Mouse (Mus musculus) adrenal gland, adult 2 months (tissue): ENCODE results near the gene Unc80. TPM values are rescaled to one million over a fixed set of nuclear protein-coding genes. Genes with fewer than 3 reads are reported as not detected.
A peak's percentile ranks its signal among the peaks of the same experiment; 100 is the strongest.

Experiments used
- DNase-seq: peaks from one replicate; pipeline ENCODE4 v3.0.0; 2021
- long read RNA-seq: library from polyadenylated mRNA; stranded (forward); transcript quantifications from one replicate; pipeline ENCODE4 v2.0.0, GENCODE M21; 2021
- polyA plus RNA-seq: library from polyadenylated mRNA; depleted of rRNA; stranded (reverse); fragments of >200 nt; gene quantifications from 2 replicates; pipeline ENCODE4 v1.2.3, GENCODE M21; 2012; rRNA removed
- total RNA-seq, 2 experiments: library from RNA; stranded (reverse); gene quantifications; 2 replicates each; pipeline ENCODE4 v1.2.3; 2021

The Unc80 gene
- 10 to 100 TPM in 1 of 2 experiments, 1 to 10 TPM in 1; 9.6 to 11.9 TPM for total RNA-seq
- 0.87 and 1.2 TPM in 2 replicates for polyA plus RNA-seq
- long read RNA-seq, result 0 reads

DNA sequence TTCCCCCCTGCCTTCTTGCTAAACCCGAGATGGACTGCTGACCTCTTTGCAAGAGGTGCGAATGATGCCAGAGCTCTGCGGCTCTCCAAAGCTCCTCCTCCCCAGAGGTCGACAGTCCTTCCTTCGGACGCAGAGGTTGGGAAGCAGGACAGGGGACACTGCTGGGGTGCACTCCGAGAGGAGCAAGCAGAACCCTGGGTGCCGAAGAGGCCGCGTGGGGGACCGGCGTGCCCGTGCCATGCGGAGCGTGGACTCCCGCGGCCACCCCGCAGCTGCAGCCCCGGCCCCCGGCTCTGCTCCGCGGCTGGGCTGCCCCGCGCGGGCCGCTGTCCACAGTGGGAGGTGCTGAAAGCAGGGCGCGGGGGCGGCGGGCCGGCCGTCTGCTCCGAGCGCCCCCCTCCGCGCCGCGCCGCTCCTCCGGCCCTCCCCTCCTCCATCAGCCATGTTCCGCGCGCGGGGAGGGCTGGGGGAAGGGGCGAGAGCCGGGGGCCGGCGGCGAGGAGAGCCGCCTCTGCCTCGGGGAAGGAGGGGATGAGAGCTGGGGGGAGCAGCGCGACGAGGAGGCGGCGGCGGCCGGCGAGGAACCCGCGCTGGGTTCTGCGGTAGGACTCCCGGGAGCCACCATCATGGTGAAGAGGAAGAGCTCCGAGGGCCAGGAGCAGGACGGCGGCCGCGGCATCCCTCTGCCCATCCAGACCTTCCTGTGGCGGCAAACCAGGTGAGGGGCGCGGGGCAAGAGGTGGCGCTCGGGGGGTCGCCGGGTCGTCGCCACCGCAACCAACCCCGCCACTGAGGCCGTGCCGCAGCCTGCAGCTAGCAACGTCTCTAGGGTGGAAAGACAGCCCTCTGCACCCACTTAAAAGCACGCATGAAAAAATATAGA lies at the start of gene Unc80:
Unc80 (plus strand) TSS at position 547 of the 883 bp plus-strand sequence.
- peak; percentile 75 for DNase-seq

DNA sequence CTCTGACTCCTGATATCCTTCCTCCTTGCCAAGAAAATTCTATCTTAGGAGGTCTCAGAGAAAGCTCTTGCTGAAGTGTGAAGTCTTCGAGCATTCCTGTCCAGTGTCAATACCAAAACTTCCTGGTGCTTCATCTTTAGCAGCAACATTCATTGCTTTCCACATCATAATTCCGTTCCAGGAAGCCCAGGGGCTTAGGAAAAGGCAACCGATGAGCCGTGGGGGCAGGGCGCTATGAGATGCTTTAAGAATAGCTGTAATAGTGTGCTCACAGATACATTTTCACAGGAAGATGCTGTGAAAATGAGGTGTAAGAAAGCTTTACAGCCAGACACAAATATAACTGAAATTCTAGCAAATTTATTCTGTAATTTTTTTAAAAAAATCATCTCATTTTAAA lies 42.1 kb upstream of the Unc80 start:
- DNase-seq, result no peak

DNA sequence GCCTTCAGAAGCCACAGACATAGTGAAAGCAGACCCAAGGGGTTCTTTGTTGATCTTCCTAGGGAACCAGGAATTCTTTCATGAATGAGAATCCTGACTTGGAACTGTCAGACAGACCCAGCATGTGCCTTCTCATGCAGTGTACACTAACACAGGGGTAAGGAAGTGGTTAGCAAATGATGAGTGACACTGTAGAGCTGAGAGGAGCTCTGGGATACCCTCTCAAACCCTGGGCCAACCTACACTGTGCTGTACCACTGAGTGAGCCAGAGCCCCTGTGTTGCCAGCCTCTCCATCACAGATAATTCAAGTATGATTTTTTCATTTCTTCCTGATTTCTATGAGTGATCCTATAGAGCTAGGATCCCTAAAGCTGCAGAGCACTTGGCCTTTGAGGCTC lies 37.2 kb upstream of the Unc80 start:
- DNase-seq, result no peak

DNA sequence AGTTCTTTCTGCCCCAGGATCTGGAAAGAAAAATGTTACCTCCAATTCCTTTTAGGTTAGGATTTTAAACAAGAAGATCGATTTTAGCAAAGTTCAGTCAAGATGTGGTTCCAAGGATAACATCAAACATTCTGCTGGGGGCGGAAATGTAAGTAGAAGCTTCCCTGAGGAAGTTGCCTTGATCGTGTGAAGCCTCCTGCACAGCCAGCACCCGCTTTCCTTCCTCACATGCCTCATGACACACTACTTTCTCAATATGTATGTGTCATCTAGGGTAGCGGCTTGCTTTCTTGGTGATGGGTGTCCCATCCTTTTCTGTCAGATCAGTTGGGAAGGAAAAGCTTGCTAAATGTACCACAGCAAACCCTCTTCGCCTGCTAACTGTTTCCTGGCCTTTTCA lies 36.7 kb upstream of the Unc80 start:
- no peak for DNase-seq

DNA sequence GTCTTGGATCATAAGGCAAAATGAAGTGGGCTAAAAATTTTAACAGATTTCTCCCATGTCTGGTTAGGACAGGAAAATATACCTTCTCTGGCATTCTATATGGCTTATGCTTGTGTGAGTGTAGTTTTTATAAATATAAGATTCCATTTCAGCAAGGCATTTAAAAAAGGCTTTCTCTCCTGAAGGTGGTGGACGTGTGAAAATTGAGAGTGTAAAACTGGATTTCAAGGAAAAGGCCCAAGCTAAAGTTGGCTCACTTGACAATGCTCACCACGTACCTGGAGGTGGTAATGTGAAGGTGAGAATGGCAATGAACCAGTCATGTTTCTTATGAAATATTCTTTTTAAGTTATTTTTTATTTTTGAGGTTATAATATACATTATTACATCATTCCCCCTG lies 30.1 kb upstream of the Unc80 start:
- no peak for DNase-seq

DNA sequence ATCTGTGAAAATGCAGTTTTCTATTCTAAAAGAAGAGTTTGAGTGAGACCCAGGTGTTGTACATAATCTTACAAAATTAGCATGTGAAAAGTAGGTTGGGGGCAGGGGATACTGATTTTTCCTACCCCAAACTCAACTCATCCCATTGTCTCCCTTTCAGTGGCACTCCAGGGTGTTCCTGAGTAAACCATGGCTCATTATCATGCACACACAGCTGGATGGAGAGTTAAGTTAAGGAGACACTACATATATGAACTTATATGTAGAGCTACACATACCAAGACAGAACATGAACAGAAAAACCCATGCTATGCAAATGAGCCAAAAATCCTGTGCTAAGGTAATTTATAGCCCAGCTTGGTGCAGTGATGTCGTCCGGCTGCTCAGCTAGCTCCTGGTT lies 25.2 kb upstream of the Unc80 start:
- no peak for DNase-seq

DNA sequence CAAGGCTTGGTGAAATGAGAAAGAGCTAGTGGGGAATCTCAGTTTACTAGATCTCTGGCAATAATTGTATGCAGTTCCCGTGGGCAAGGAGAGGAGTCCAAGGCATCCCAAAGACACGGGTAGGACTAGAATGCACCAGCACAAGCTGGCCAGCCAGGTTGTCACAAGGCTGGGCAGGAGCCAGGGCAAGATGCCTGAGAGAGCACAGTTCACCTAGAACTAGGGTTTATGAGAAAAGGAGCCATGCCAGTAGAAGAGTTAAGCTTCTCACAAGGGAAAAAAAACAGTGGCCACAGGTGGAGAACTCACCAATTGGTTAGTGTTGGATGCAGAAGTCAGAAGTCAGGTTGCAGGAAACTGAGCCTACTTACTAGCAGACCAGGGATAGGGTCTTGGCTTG lies 18.7 kb upstream of the Unc80 start:
- DNase-seq, result no peak

DNA sequence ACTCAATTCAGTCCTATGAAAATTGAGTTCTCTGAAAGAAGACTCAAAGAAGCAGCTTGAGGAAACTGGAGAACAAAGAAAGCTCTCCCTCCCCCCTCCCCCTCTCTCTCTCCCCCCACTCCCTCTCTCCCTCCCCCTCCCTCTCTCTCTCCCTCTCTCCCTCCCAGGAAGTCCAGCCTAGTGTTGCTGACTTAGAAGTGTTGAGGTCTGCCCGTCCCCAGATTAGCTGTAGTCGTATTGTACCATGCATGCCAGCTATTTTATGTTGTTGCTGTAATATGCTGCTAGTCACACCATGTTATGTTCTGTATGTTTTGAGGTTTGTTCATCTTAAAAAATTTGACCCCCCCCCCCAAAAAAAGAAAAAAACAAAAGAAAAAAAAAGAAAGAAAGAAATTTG lies 11.6 kb upstream of the Unc80 start:
- DNase-seq, result no peak

DNA sequence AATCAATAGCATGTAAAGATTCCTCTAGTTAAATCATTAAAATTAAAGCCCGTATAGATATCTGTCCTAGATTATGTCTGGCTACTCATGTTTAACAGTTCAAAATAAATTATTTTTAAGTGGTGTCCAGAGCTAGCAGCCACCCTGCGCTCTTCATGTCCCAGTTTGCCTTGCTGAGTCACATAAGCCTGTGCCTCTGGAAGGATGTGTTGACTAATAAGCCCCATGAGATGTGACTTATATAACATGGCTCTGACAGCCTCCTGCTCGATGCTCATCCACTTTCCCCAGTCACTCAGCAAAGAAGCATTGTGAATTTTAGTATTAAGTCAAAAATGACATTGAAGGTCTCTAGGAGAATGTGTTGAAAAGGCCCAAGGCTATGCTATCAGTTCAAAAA lies 10.4 kb upstream of the Unc80 start:
- no peak for DNase-seq

DNA sequence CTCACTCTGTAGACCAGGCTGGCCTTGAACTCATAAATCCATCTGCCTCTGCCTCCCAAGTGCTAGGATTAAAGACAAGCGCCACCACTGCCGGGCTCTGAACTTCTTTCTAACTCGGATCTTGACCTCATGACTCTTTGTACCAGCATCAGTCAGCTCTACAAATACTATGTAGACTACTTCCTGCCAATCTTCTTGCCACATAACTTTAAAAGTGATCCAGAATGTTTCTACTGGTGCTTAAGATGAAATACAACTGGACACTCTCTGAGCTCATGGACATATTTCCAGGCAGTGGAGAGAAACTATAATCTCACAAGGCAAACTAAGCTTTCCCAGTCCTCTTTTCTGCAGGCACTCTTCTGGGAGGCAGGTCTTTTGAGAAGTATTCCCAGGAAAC lies 8.8 kb upstream of the Unc80 start:
- DNase-seq, result no peak

DNA sequence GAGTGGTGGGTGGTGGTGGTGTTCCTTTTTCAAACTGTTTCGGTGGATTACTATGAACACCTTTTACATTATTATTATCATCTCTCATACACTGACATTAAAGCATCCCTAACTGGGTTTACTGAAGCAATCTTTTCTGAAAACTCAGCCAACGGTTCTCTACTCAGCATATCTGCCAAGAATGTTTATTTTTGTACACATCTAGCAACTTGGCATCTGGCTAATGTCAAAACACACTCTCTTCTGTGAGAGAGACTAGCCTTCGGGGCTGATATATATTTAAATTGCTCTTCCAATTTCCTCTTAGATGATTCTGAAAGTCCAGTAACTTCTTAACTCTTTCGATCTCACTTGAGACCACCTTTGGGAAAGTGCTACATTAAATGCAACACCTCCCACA lies 7.3 kb upstream of the Unc80 start:
- no peak for DNase-seq

DNA sequence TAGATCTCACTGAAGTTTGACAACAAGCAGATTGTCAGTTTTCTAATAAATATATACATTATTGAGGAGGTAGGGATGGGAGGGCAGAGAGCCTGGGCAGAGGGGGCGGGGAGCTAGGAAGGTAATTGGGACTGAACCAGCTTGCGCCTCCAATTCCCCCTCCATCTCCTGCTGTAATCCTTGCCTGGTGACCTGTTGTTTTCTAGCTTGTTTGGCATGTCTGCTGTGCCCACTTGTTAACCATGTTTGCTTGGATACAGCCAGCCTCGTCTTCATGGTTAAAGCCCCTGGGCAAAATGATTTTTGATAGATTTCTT lies 495 bp downstream of the Unc80 start:
- no peak for DNase-seq

DNA sequence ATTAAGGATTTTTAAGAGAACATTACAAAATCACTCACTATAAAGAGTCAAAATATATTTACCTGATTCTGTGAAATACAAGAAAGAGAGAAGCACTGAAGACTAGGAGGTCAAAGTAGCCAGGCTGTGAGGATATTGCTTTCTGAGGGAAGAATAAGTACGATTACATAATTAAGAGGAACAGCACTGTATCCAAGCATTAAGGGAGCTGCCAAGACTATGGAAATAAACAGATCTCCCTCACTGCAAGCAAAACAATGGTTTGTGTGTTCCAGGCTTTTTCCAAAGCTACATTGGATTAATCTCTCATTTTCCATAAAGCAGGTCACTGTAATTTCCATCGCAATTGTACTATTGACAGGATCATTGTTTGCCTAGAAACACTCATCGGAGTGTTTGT lies 14.6 kb downstream of the Unc80 start:
- DNase-seq, result no peak

DNA sequence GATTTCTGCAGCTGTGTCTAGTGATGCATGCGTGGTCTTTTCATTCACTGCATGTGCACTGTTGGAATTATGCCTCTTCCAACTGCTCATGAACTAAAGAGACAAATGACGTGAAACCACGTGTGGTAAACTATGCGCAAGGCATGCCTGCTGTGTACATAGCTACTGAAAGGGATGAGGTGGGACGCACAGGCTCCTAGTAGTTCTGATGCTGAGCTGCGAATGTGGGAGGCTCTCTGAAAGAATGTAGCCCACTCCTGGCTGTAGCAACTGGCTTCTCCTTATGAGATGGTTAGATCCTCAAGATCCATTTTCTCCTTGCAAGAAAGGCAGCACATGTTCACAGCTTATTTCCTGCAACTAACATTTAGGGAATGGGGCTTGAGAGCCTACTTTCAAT lies 24.9 kb downstream of the Unc80 start:
- no peak for DNase-seq

DNA sequence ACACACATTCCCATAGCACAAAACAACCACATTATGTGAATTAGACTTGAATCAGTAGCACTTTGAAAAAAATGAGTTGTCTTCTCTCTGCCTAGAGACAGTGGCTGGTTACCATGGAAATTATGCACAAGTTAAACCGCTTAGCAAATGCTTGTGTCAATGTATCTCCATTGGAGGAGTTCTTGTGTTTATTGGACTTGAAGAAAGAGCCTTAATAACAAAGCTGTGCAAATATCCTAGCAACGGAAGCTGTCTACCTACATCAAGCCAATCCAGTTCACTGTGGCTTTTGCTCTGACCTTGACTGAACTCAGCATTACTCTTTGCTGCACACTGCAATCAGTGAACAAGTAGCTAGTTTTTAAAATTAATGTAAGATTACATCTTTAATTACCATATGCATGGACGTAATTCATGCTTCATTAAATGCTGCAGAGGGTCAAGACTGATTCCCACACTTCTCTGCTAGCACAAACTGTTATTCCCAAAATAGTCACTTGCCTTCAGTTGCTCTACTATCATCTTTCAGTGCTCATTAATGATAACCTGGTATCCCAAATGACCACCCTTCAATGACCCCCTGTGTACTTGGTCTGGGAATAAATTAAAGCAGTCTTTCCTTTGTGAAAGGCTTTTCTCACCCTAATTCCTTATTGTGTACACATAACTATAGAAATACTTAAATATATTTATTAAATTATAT lies 27.3 kb downstream of the Unc80 start:
- DNase-seq, result no peak

DNA sequence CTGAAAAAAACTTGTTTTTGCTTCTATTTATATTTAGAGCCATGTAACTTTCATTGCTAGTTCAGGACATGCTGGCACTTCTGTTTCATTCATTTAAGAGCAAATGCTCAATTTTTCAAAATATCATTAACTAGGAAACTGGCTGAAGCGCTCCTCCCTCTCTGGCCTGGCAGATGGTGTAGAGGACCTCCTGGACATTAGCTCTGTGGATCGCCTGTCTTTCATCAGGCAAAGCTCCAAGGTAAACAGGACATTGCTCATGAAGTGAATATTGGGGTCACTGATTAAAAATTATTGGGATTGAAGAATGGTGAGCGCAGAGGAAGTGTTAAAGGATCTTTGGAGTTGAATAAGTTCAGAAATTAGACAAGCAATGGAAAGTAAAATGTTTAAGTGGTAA lies 82.6 kb downstream of the Unc80 start:
- DNase-seq, result no peak

DNA sequence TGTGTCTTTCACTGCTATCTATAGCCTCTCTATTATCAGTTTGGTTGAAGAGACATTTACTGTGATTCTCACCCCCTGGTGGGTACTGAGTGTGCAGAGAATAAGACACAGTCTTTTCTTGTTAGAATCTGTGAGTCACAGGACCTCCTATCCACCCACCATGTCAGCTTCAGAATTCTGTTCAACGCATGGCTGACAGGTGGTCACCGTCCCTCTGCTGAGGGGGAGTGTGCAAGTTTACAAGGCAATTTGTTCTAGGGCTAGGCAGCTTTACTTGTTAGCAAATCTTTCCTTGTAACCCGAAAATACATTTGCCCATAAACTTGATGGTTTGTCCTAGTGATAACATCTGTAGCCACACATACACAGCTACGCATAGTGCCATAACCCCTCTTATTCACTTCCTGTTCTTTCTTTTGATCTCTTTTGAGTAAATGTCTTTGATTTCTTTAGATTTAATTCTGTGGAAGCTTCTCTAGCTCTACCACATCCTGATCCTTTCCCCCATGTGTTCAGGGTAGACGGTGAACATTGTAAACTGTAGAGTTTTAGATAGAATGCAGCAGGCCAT lies 84.3 kb downstream of the Unc80 start:
- DNase-seq, result no peak

DNA sequence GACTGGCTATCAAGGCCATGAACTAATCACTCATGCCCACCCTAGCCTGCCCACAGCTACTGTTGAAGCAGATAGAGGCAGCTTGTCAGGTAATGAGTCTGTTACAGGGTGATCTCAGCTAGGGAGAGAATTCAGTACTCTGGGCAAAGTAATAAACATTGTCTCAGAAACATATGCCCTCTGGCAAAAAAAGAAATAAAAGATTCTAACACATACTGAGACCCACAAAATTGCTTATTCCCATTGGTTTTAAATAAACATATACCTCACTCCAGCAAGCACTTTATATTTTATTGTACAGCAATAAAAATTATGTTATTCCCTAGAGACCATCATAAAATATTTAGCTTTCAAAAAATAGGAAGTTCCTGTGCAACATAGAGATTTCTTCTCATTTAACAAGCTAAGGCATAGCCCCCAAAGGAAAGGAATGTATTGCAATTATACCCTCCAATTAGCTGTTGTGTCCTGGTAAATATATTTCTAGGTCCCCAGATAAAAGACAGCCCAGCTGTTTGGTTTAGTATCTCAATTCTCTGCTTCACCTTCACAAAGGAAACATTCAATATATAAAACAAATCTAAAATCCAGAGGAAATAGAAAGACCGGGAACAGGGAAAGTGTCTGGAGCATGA lies 93.6 kb downstream of the Unc80 start:
- no peak for DNase-seq

DNA sequence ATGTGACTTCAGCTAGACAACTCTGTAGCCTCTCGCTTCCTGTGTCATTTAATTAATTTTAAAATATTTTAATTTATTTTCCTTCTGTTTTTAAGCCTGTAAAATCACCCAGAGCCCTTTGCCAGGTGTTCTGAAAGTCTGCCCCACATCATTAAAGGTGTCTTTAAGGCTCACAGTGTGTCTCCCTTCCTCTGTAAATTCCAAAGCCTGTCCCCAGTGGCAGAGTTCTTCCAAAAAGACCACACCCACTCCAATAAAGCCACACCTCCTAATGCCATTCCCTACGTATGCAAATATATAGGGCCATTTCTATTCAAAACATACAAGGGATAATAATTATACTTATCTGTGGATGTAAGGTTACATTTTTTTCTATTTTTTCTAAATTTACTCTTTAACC lies 94.2 kb downstream of the Unc80 start:
- DNase-seq, result no peak

DNA sequence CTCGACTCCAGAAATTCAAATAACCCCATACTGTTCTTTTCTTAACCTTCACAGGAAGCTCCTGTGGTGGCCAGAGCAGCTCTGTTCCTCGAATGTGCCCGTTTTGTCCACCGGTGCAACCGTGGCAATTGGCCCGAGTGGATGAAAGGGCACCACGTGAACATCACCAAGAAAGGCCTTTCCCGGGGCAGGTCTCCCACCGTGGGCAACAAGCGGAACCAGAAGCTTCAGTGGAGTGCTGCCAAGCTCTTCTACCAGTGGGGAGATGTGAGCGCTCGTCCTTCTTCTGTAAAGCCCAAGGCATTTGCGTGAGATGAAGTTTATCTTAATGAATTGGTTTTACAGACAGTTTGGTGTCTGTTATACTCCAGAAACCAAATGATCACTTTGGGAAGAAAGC lies 101.6 kb downstream of the Unc80 start:
- DNase-seq, result no peak

DNA sequence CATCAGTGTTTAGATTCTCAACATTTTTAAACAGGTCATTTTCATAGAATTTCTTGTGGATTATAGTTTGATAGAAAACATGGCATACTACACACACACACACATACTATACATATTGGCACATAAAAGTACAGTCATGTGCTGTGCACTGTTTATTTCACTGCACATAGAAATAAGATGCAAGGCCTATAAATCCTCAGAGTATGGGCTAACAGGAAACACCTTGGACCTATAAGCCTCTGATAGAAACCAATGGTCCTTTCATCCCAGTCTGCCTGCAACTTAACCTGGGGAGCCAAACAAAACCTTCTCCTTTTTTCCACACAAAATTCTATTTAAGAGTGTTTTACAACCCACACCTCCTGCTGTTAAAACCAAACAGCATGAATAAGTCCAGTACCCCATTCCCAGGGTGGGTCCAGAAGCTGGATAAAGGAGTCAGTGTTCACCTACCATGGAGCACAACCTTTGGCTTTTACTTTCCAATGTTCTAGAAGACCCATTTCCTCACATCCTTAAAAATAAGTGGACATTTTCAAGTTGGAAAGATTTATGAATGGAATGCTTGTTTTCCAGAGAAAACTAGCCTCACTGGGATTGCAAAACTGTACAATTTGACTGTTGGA lies 129.1 kb downstream of the Unc80 start:
- no peak for DNase-seq

DNA sequence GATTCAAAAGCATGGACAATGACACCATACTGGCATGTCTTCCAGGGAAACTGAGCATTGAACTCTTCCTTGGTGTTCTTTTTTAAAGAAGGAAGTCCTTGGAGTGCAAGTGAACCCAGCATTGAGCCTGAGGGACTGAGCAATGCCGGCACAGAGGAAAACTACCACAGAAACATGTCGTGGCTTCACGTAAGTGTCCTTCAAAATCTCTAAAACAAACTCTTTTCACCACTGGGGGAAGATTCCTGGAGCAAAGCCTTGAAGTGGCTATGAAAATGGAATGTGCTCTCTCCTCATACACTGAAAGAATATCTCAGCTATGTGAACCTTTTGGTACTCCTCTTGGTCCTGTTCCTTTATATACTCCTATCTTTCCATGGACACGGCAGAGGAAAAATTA lies 140.1 kb downstream of the Unc80 start:
- no peak for DNase-seq
